In genomic region chr11:116306126-116306982, GRCm38 (mm10) we compare ENCODE assay signal across 2 mouse cellular contexts.
TF ChIP-seq lines count a peak whose summit lies in the region.

No protein-coding gene starts in this region.

TF ChIP-seq in C2C12, 6 proteins besides CTCF, POLR2A, EP300 and RAD21 (continued from another document):
- TF ChIP-seq MYOG (IDR thresholded peaks at IDR 0.05; ENCODE audit: control insufficient read depth, extremely low read depth, insufficient read length) (no peak), USF1 (IDR thresholded peaks at IDR 0.05; ENCODE audit: low read depth) (no peak), MAX (IDR thresholded peaks at IDR 0.05) (peak; percentile 81), FOSL1 (IDR thresholded peaks at IDR 0.05; ENCODE audit: insufficient read depth, low read length, poor library complexity, severe bottlenecking) (no peak), CEBPB (IDR thresholded peaks at IDR 0.05; ENCODE audit: low read depth) (no peak)

TF ChIP-seq in myocyte, 11 proteins besides CTCF, POLR2A, EP300 and RAD21:
- TF ChIP-seq MYOG (IDR thresholded peaks at IDR 0.05; ENCODE audit: control insufficient read depth in 1 of 3, insufficient read depth in 1 of 3, insufficient read length in 2 of 3, low read depth in 2 of 3) (no peak), MYOD1 (IDR thresholded peaks at IDR 0.05; ENCODE audit: control insufficient read depth in 1 of 3, insufficient read length in 2 of 3, low read depth in 2 of 3) (no peak), USF1 (IDR thresholded peaks at IDR 0.05; ENCODE audit: low read depth) (no peak), CEBPB (IDR thresholded peaks at IDR 0.05; ENCODE audit: insufficient read depth, poor library complexity, severe bottlenecking) (no peak), REST (IDR thresholded peaks at IDR 0.05; ENCODE audit: insufficient read depth, insufficient read length) (no peak), TCF3 (IDR thresholded peaks at IDR 0.05; ENCODE audit: insufficient read length, low read depth) (no peak), POLR2AphosphoS2 (IDR thresholded peaks at IDR 0.05; ENCODE audit: insufficient read length, low read depth) (peak; percentile 35), TCF12 (IDR thresholded peaks at IDR 0.05; ENCODE audit: insufficient read depth, poor library complexity, severe bottlenecking) (no peak)
